Mouse (Mus musculus) ES-E14 (cell line): ENCODE measurements at regions not wholly inside any gene's neighbourhood (a gene's known extent, or its start where the extent isn't known, plus 50 kb on each side); places are given as distances from the start of the nearest gene placed in this dataset.

Experiments used
- CHD2 ChIP-seq: IDR thresholded peaks from 2 replicates; pipeline ENCODE4 v1.6.1; 2014; ENCODE audit warnings: mild to moderate bottlenecking, low read depth, low read length, inconsistent platforms
- HCFC1 ChIP-seq: IDR thresholded peaks from 2 replicates; pipeline ENCODE4 v1.6.1; 2012; ENCODE audit warnings: low read length, inconsistent platforms, borderline replicate concordance; ENCODE audit not compliant: insufficient read depth
- MAFK ChIP-seq: IDR thresholded peaks from 2 replicates; pipeline ENCODE4 v1.6.1; 2014; ENCODE audit warnings: mild to moderate bottlenecking, low read depth, low read length, inconsistent platforms; ENCODE audit not compliant: insufficient read depth
- ZC3H11A ChIP-seq: IDR thresholded peaks from 2 replicates; pipeline ENCODE4 v1.6.1; 2012; ENCODE audit warnings: low read depth, mild to moderate bottlenecking, inconsistent platforms, low read length, borderline replicate concordance

DNA sequence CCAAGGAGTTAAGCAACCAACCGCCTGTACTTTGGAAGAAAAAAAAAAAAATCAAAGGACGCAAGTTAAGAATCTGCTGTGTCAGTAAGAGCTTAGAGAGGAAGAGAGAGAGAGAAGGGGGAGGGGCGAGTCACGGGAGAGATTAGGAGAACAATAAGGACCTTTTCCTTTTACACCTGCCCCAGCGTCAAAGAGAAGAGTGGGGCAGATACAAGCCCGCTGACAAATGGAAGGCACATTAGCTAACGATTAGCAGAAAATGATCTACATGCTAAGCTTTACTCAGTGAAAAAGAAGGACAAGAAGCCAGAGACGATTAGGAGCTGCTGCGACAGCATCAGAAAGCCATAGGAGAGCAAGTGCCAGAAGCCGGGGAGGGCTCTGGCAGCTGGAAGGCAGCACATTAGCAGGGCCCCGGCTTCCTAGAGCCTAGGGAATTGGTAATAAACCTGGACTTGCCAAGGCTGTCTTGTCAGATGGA is 157.8 kb upstream of the Fam78b start:
- TF ChIP-seq HCFC1 (no peak), ZC3H11A (no peak), MAFK (peak; percentile 78), CHD2 (no peak)
